Mouse (Mus musculus) heart, embryonic 16.5 days (tissue): ENCODE data around the gene Slc38a11. TPM values are rescaled to one million over a fixed set of nuclear protein-coding genes. Genes with fewer than 3 reads are reported as not detected.
A peak's percentile ranks its signal among the peaks of the same experiment; 100 is the strongest.

Source experiments
- ATAC-seq: fragments of 200-750 bp; cut with Nextera tagmentation; replicated peaks from 2 replicates; pipeline ENCODE4 v1.8.0; 2017; ENCODE audit warnings: moderate number of reproducible peaks; ENCODE audit not compliant: insufficient read depth, low FRiP score; ENCODE audit errors: extremely low read depth
- H3K27ac ChIP-seq: fragments of 300-500 bp; sonication (generic); 2 replicates; pipeline ENCODE4 v1.5.1; 2014; ENCODE audit warnings: mild to moderate bottlenecking, low read length, control low read depth, moderate library complexity
- H3K27me3 ChIP-seq: fragments of 300-500 bp; sonication (generic); 2 replicates; pipeline ENCODE4 v1.6.1; 2014; ENCODE audit warnings: low read length, mixed read lengths; ENCODE audit not compliant: control insufficient read depth, insufficient read depth
- H3K36me3 ChIP-seq: fragments of 300-500 bp; sonication (generic); 2 replicates; pipeline ENCODE4 v1.6.1; 2014; ENCODE audit not compliant: control insufficient read depth, insufficient read depth
- H3K4me1 ChIP-seq: fragments of 300-500 bp; sonication (generic); 2 replicates; pipeline ENCODE4 v1.6.1; 2014; ENCODE audit warnings: low read length, mixed read lengths; ENCODE audit not compliant: control insufficient read depth, insufficient read depth
- H3K4me2 ChIP-seq: fragments of 300-500 bp; sonication (generic); 2 replicates; pipeline ENCODE4 v1.6.1; 2014; ENCODE audit warnings: low read depth, mild to moderate bottlenecking, control low read depth, low read length
- H3K4me3 ChIP-seq: fragments of 300-500 bp; sonication (generic); 2 replicates; pipeline ENCODE4 v1.5.1; 2014; ENCODE audit warnings: mild to moderate bottlenecking, control low read depth, low read length
- H3K9ac ChIP-seq: fragments of 300-500 bp; sonication (generic); 2 replicates; pipeline ENCODE4 v1.6.1; 2014; ENCODE audit warnings: low read length, control low read depth
- H3K9me3 ChIP-seq: fragments of 300-500 bp; sonication (generic); replicated peaks from 2 replicates; pipeline ENCODE4 v1.6.1; 2016; ENCODE audit warnings: low read length; ENCODE audit not compliant: control insufficient read depth
- whole genome bisulfite sequencing: fragments of 180-500 bp; shearing (Covaris S2); extraction: QIAGEN DNeasy Blood & Tissue Kit; methylation state at CpG from one replicate; pipeline ENCODE4 v1.1.7; 2014; 5-methylcytosine and 5-hydroxymethylcytosine counted together
- polyA plus RNA-seq: library from polyadenylated mRNA; unstranded; fragments of >200 nt; fragmentation: Nextera tagmentation; extraction: Ambion mirVana; gene quantifications from 2 replicates; pipeline ENCODE4 v1.2.1, GENCODE M21; 2015

Slc38a11 gene
- polyA plus RNA-seq, 1 experiment from 2014 or later = 0.25 TPM

GRCm38 (mm10) chr2:65340839-65341238 lies 23.0 kb downstream of the Slc38a11 start:
- 85% methylated on average over 3 of the region's 3 CpGs for whole genome bisulfite sequencing
- no peak for ATAC-seq
- Histone ChIP-seq H3K4me2 (no peak overlapping the region), H3K27me3 (no peaks in the 10 kb centered on the region), H3K4me1 (peaks cover 11% of the 10 kb centered on the region), H3K27ac (no peak overlapping the region; the same call in 1 of the 2 replicates), H3K9me3 (no peaks in the 10 kb centered on the region), H3K36me3 (no peaks in the 10 kb centered on the region), H3K4me3 (no peak overlapping the region), H3K9ac (no peak overlapping the region)

GRCm38 (mm10) chr2:65337378-65338140 lies 26.3 kb downstream of the Slc38a11 start:
- Histone ChIP-seq H3K9me3 (no peaks in the 10 kb centered on the region), H3K4me3 (no peak overlapping the region), H3K4me2 (peak overlapping the region; percentile 16; the same call in 1 of the 2 replicates), H3K27me3 (no peaks in the 10 kb centered on the region), H3K27ac (no peak overlapping the region), H3K9ac (no peak overlapping the region), H3K36me3 (no peaks in the 10 kb centered on the region), H3K4me1 (0 out of 2 replicates have a peak, but pooled peaks cover 7% of the 10 kb centered on the region)
- ATAC-seq = 0 out of 2 replicates have a peak, but pooled peaks have one; percentile 58
- WGBS = 17% methylated on average over 14 of the region's 14 CpGs

- ATAC-seq = no peak
- no peak overlapping the region for H3K4me3 ChIP-seq
Measured at GRCm38 (mm10) chr2:65336608-65337007, 27.2 kb downstream of the Slc38a11 start.

GRCm38 (mm10) chr2:65334091-65334490 lies 29.7 kb downstream of the Slc38a11 start:
- H3K9ac ChIP-seq = no peak overlapping the region
- WGBS = 42% methylated on average over 9 of the region's 9 CpGs
- 0 out of 2 replicates have a peak, but pooled peaks cover 3% of the 10 kb centered on the region for H3K4me1 ChIP-seq
- no peak overlapping the region for H3K4me2 ChIP-seq
- H3K9me3 ChIP-seq = peaks cover 5% of the 10 kb centered on the region; the same call in 1 of the 2 replicates
- ATAC-seq = no peak
- no peak overlapping the region for H3K27ac ChIP-seq
- H3K4me3 ChIP-seq = no peak overlapping the region
- no peaks in the 10 kb centered on the region for H3K27me3 ChIP-seq
- no peaks in the 10 kb centered on the region for H3K36me3 ChIP-seq

More at GRCm38 (mm10) chr2:65336608-65337007, 27.2 kb downstream of the Slc38a11 start:
- 86% methylated on average over 3 of the region's 3 CpGs for WGBS
- H3K9me3 ChIP-seq = peaks cover 4% of the 10 kb centered on the region; the same call in 1 of the 2 replicates
- H3K4me2 ChIP-seq = no peak overlapping the region
- no peak overlapping the region for H3K9ac ChIP-seq
- no peaks in the 10 kb centered on the region for H3K27me3 ChIP-seq
- no peaks in the 10 kb centered on the region for H3K36me3 ChIP-seq
- no peak overlapping the region for H3K27ac ChIP-seq
- 0 out of 2 replicates have a peak, but pooled peaks cover 3% of the 10 kb centered on the region for H3K4me1 ChIP-seq

GRCm38 (mm10) chr2:65331321-65331720 lies 32.5 kb downstream of the Slc38a11 start:
- Histone ChIP-seq H3K27ac (no peak overlapping the region), H3K9ac (no peak overlapping the region), H3K4me3 (no peak overlapping the region), H3K27me3 (no peaks in the 10 kb centered on the region), H3K4me2 (no peak overlapping the region), H3K4me1 (0 out of 2 replicates have a peak, but pooled peaks cover 3% of the 10 kb centered on the region), H3K9me3 (peaks cover 5% of the 10 kb centered on the region; the same call in 1 of the 2 replicates), H3K36me3 (no peaks in the 10 kb centered on the region)
- no peak for ATAC-seq
- WGBS = 85% methylated on average over 2 of the region's 2 CpGs

- no peak overlapping the region for H3K4me2 ChIP-seq
- 63% methylated on average over 6 of the region's 6 CpGs for WGBS
- no peaks in the 10 kb centered on the region for H3K27me3 ChIP-seq
- peaks cover 3% of the 10 kb centered on the region for H3K4me1 ChIP-seq
- no peak overlapping the region for H3K9ac ChIP-seq
- H3K27ac ChIP-seq = no peak overlapping the region
- no peak overlapping the region for H3K4me3 ChIP-seq
- ATAC-seq = no peak
- H3K36me3 ChIP-seq = no peaks in the 10 kb centered on the region
- H3K9me3 ChIP-seq = no peaks in the 10 kb centered on the region
Measured at GRCm38 (mm10) chr2:65321998-65322754, 41.7 kb downstream of the Slc38a11 start.

- Histone ChIP-seq H3K4me2 (no peak overlapping the region), H3K9ac (no peak overlapping the region), H3K9me3 (no peaks in the 10 kb centered on the region), H3K4me3 (no peak overlapping the region), H3K27me3 (no peaks in the 10 kb centered on the region), H3K4me1 (peaks cover 5% of the 10 kb centered on the region), H3K36me3 (no peaks in the 10 kb centered on the region), H3K27ac (no peak overlapping the region)
- 17% methylated on average over 2 of the region's 2 CpGs for WGBS
- ATAC-seq = no peak; the same call in 1 of the 2 replicates
Measured at GRCm38 (mm10) chr2:65320975-65321374, 42.9 kb downstream of the Slc38a11 start.

GRCm38 (mm10) chr2:65316721-65317120 lies 47.1 kb downstream of the Slc38a11 start:
- Histone ChIP-seq H3K27me3 (no peaks in the 10 kb centered on the region), H3K4me3 (no peak overlapping the region), H3K4me1 (peaks cover 5% of the 10 kb centered on the region), H3K36me3 (no peaks in the 10 kb centered on the region), H3K4me2 (no peak overlapping the region), H3K9ac (no peak overlapping the region), H3K27ac (no peak overlapping the region), H3K9me3 (no peaks in the 10 kb centered on the region)
- no peak for ATAC-seq
- WGBS = 44% methylated on average over 12 of the region's 12 CpGs

GRCm38 (mm10) chr2:65311250-65311649 lies 52.6 kb downstream of the Slc38a11 start:
- no peak overlapping the region for H3K9ac ChIP-seq
- no peaks in the 10 kb centered on the region for H3K27me3 ChIP-seq
- no peak overlapping the region for H3K27ac ChIP-seq
- ATAC-seq = no peak
- H3K4me3 ChIP-seq = no peak overlapping the region
- H3K4me2 ChIP-seq = no peak overlapping the region
- 74% methylated on average over 3 of the region's 3 CpGs for WGBS
- no peaks in the 10 kb centered on the region for H3K9me3 ChIP-seq
- no peaks in the 10 kb centered on the region for H3K36me3 ChIP-seq
- no peaks in the 10 kb centered on the region for H3K4me1 ChIP-seq
